Mouse (Mus musculus): ENCODE measurements at regions not wholly inside any gene's neighbourhood (a gene's known extent, or its start where the extent isn't known, plus 50 kb on each side); places are given as distances from the start of the nearest gene placed in this dataset.

DNA sequence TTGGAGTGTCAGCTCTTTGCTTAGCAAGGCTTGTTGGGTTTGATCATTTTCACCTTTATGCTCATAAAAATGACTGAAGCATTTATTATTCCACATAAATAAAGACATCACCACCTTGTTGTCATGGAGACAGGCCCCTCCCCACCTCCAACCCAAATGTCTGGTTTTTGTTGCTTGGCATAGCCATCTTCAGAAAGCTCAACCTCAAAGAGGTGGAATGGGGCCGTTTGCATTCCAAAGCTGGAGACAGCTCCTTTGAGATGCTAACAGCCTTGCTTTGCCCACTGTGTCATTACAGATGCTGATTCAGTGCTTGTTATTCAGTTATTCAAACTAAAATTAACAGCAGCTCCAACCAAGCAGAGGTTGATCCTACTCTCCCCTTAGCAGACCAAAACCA, 51.9 kb upstream of the Lgalsl start:
- in situ Hi-C loops (cut with MboI), result no loop called here

DNA sequence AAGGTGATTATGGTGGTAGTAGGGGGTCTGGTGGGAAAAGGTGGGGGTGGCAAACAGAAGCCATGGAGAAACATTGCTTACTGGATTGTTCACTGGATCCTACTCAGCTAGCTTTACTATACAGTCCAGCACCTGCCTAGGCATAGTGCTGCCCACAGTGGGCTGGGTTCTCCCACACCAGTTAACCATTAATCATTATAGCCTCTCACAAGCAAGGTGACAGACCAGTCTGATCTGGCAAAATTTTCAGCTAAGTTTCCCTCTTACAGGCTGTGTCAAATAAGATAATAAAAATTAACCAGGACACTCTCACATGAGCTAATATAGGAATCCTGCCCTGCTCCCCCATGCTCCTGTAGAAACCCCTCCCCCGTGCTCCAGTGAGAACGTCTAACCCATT, 53.1 kb upstream of the Lgalsl start:
- in situ Hi-C loops (cut with MboI), result no loop called here

DNA sequence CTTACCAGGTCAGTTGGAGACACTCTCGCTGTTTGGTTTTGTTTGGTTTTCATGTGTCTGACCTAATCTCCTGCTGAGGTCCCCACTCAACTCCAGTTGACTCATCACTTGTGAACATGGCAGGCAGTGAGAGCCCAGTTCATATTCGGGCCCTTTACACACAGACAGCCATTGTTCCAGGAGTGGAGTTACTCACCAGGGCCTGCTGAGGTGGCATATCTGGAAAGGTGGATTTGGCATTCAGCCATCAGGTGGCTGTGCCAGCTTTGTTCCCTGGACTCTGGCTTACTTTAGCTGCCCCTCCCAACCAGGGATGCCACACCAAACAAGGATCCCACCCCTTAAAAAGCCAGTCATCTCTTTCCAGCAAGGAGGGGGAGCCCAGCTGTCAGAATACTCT, 56.2 kb upstream of the Lgalsl start:
- in situ Hi-C loops (cut with MboI), result no loop called here

DNA sequence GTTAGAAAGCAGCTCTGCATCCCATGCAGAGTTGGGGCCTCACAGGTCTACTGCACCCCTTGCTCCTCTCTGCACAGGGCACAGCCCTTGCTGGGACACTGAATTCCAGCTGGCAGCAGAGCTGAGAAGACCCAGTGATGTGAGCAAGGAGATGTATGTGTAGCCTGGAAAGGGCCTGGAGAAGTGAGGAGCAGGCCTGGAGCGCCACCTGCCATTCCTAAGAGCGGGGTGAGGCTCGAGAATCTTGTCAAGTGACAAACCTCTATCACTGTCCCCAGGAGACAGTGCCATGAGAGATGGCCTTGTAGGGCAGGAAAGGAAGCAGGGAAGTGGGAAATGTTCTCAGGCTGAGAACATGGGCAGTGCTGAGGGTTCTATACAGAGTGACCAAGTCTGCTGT, 59.6 kb upstream of the Lgalsl start:
- in situ Hi-C loops (cut with MboI), result no loop called here

DNA sequence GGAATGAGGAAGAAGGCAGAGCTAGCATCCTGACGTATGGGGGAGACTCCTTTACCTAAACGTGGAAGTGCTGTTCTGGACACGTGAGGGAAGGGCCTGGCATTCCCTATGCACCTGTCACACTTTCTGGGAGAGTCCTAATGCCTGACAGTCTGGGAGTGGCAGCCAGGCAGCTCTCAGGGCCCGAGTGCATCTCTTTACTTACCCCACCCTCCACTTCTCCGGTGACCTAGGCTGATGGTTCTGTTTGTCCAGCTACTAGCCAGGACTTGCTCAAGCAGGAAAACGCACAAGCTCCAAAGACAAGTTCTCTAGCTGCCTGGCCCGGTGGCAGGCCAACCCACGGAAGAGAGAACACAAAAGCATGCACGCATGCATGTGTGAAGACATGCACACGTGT, 60.9 kb upstream of the Lgalsl start:
- in situ Hi-C loops (cut with MboI), result no loop called here

DNA sequence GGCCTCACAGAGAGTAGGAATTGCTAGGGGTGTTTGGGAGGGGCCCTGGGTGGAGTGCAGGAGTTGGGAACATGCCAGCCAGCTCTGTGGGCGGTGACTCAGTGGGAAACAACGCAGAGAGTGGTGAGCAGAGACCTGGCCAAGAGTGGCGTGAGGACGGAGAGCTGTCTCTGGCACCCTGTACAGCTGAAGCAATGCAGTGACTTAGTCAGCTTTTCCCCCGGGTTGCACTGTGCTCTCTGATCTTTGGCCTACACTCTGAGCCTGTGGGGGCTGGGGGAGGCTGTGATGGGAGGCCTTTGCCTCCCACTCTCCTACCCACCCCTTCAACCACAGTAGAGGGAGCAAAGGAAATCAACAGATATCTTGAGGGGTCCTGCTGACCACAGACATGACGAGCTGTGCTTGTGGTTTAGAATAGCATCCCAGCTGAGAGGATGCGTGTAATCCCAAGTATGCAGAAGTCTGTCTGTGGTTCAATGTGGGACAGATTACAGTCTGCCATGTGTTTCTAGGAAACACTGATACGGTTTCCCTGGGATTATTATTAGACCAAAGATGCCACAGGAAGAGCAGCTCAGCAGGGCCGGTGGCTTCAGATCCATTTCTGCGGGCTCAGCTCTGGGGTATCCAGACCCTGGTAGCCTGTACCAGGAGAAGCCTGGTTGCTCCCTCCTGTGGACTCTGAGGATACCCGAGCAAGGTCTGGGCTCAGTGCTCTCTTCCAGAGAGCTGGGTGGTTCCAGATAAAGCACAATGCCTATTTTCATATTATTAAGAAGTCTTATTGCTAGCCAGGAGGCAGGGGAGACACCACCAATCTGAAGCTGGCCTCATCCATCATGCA, 65.6 kb upstream of the Lgalsl start:
- in situ Hi-C loops (cut with MboI), result no loop called here

DNA sequence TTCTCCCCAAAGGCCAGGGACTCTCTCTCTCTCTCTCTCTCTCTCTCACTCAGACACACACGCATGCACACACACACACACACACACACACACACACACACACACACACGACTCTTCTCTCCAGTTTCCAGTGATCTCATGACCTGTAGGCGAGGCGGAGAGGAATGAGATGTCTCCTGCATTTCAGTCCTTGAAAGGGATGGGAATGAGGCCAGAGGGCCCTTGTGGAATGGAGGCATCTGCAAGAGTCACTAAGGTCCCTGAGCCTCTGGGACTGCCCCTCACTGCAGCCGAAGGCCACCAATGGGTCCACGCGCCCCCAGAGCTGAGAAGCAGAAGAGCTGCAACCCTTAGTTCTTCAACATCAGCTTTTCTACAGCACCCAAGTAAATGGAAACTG, 66.6 kb upstream of the Lgalsl start:
- in situ Hi-C loops (cut with MboI), result no loop called here

DNA sequence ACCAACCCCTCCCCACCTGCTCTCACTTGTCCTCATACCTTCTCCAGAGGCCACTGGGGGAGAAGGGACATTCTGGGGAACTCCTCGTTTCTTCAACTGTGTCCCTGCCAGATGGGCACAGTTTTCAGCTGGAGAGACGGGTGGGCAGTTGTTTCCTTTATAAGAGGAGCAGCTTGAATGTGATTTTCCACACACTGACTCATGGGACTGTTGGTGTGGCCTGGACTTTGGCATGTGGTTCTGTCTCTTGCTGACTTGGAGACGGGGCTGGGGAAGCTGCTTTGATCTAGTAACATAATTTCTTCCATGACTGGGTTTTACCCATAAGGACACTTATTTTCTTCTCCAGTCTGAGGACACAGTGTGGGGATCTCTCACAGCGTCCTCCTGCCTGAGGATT, 67.7 kb upstream of the Lgalsl start:
- in situ Hi-C loops (cut with MboI), result no loop called here

DNA sequence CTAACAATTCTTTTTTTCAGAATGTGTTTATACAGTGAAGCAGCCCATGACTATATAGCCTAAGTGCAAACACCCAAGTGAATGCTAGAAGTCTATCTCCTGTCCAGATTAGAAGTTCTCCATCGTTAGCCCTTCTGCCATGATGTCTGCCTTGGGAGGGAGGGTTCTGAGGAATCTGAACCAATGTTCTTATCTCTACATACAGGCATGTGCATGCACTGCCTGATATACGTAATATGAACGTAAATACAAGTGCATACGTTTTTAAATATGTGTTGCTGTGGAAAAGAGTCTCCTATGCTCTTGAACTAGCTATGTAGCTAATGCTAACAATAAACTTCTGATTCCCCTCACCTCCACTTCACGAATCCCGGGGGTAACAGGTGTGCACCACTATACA, 68.9 kb upstream of the Lgalsl start:
- in situ Hi-C loops (cut with MboI), result loop anchor here (25.0 kb wide), 2 partner anchors 288 to 437 kb away; no protein-coding TSS in a partner anchor

DNA sequence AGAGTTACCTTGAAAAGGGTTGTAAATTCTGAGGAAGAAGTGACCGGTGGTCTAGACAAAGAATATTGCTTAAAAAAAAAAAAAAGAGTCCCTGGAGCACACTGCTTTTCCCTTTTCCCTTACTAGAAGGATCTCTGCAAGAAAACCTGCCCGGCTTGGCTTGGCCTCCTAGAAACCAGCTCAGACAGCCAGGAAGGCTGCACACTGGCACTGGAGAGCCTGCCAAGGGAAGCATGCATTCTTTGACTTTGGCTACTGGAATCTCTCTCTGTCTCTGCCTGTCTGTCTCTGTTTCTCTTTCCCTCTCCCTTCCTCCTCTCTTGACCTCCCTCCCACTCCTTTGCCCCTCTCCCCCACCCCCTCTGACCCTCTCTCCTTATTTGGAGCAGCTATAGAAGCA, 71.1 kb upstream of the Lgalsl start:
- in situ Hi-C loops (cut with MboI), result loop anchor here (25.0 kb wide), 2 partner anchors 285 to 440 kb away; no protein-coding TSS in a partner anchor

DNA sequence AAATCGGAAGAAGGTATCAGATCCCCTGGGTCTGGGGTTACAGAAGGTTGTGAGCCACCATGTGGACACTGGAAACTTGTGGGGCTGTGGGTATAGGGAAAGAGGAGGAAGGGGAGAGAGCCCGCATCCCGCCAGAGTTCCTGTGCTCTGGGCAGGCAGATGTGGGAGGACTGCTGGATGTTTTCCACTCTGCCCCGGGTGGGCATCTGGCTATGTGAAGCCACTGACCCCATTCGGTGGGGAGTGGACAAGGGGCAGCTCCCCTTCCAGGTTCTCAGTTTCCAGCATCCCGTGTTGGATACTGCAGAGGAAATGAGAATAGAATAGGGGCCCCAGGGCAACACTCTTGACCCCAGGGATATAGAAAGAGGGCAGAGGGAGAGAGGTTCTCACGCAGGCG, 72.1 kb upstream of the Lgalsl start:
- in situ Hi-C loops (cut with MboI), result loop anchor here (25.0 kb wide), 2 partner anchors 284 to 441 kb away; no protein-coding TSS in a partner anchor

DNA sequence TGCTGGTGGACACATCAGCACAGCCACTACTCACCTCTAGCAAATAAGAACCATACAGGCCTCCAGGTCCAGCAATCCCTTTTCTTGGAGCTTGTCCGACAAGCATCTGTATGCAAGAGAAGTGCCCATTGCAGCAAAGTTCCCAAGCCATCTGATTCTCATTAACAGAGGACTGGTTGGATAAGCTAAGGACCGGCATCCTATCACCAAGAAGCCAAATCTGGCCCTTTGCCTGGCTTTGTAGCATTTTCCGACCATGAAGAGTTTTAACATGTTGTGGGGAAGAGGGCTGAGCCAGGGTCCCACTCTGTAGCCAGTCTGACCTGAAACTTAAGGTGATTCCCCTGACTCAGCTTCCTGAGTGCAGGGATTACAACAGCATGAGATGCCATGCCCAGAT, 77.1 kb upstream of the Lgalsl start:
- in situ Hi-C loops (cut with MboI), result loop anchor here (25.0 kb wide), 2 partner anchors 279 to 446 kb away; no protein-coding TSS in a partner anchor

DNA sequence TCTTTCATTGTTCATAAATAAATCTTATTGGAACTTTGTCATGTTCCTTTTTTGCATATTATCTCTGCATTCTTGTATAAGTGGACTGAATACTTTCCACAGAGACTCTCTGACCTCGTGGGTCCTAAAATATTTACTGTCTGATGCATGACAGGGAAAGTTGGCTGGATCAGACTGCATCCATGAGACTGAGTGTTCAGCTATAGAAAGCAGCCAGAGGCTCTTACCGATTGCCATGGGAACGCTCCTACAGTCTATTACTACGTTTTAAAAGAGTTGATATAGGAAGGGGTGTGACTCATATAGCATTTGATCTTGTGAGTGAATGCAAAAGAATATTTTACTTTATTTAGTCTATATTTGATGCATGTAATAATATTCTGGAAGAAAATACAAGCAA, 77.6 kb upstream of the Lgalsl start:
- in situ Hi-C loops (cut with MboI), result loop anchor here (25.0 kb wide), 2 partner anchors 279 to 446 kb away; no protein-coding TSS in a partner anchor

DNA sequence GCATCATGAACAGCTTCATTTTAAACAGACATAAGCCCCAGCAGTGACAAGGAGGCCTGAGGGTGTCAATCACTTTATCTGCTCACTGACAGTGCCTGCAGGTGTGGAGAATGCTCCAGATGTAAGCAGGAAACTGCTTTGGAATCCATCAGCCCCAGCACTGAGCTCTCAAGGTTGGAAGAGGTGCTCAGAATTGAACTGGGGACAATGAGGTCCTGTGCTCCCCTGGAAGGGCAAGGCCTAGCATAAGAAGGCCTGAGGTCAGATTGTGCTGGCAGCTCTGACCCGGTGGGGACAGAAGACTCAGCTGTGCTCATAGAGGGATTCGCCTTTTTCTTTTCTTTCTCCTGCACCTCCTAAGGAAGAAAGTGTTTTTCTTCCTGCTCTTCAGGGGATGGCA, 82.2 kb upstream of the Lgalsl start:
- in situ Hi-C loops (cut with MboI), result loop anchor here (25.0 kb wide), 2 partner anchors 274 to 451 kb away; no protein-coding TSS in a partner anchor

DNA sequence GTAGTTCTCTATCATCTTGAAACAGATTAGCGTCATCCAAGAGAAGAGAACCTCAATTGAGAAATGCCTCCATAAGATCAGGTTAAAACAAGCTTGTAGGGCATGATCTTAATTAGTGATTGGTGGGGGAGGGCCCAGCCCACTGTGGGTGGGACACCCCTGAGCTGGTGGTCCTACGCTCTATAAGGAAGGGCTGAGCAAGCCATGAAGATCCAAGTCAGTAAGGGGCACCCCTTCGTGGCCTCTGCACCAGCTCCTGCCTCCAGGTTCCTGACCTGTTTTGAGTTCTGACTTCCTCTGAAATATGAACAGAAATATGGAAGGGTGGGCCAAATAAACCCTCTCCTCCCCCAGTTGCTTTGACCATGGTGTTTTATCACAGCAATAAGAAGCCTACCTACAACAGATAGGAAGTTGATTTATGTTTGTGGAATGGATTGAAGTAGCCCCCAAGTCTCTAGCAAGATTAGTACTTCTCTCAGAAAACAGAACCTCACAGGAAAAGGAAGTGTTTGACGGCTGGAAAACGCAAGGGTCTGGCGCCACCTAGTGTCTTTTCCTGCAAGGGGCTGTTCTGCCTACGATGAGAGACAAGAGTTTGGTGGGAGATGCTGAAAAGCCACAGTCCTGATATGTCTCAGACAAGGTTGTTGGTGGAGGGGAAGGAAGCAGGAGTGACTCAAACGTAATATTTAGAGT, 82.9 kb upstream of the Lgalsl start:
- in situ Hi-C loops (cut with MboI), result loop anchor here (25.0 kb wide), 2 partner anchors 274 to 451 kb away; no protein-coding TSS in a partner anchor

DNA sequence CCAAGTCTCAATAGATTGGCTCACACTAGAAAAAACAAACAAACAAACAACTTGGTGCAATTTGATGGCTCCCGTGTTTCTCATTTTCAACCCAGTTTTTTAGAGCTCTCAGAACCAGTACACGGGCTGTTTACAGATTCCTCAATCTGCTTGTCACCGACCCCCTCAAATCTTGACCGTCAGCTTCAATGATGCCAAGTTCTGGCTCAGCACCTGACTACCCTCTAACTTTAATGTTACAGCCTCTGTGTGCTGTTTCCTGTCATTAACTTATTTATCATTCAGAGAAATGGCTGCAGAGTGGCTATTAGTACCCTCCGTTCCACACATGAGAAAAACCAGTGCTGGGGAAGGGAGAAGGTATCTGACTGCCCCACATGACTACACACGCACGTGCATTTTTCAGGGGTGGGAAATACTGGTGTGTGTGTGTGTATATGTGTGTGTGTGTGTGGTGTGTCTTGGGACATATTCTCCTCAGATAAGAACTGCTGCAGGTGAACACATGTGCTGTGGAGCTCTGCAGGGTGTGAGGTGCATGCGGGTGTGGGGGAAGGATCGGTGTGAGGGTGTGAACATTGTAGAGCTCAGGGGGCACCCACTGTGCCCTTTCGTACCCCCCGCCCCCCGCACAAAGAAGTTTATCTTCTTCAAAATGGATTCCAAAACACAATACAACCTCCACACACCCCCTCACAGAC, 83.6 kb upstream of the Lgalsl start:
- in situ Hi-C loops (cut with MboI), result loop anchor here (25.0 kb wide), 2 partner anchors 273 to 452 kb away; no protein-coding TSS in a partner anchor

DNA sequence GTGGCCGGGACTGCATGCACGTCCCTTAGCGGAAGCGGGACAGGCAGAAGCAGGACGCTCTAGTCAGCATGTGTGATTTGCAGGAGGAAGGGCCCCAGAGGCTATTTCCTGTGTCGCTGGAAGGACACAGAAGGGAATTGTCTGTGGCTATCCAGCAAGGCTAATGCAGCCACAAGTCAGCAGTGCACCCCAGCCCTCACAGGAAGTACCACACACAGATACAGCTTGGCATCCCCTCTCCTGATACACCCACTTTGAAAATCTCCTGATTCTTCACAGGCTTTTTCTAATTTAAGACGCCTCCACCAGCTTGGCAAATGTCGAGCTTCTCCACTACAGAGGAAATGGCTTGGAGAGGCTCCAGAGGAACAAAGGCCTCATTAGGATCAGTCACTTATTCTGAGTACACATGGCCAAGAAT, 84.3 kb upstream of the Lgalsl start:
- in situ Hi-C loops (cut with MboI), result loop anchor here (25.0 kb wide), 2 partner anchors 272 to 453 kb away; no protein-coding TSS in a partner anchor

DNA sequence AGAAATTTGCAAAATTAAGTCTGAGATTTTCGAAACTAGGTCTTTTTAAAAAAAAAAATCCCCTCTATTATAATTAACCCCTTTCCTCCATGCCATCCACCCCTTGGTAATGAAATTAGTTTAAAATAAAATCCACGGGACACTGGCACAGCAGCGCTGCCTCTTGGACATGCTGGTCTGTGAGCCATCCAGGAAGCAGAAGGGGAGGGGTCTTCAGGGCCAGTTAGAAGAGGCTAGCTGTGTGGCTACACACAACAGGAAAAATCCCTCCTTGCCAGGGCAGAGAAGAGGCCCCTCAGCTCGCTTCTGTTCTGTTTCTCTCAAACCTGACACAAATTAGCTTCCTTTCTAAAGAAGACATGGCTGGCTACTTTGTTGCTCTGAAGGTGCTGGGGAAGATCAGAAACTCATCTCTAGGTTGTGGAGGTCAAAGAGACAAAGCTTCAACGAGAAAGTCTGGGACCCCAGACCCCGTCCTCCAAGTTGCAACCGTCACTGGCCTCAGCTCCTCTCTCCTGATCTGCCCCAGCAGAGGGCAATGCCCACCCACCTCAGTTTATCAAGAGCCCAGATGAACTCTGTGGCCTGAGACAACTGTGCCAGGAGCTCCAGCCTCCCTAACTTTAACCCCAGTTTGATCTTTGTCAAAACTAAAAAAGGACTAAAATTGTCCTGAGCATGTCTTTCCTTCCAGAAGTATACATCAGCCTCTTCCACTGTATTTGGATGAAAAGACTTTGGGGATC, 85.0 kb upstream of the Lgalsl start:
- in situ Hi-C loops (cut with MboI), result loop anchor here (25.0 kb wide), 2 partner anchors 271 to 454 kb away; no protein-coding TSS in a partner anchor

DNA sequence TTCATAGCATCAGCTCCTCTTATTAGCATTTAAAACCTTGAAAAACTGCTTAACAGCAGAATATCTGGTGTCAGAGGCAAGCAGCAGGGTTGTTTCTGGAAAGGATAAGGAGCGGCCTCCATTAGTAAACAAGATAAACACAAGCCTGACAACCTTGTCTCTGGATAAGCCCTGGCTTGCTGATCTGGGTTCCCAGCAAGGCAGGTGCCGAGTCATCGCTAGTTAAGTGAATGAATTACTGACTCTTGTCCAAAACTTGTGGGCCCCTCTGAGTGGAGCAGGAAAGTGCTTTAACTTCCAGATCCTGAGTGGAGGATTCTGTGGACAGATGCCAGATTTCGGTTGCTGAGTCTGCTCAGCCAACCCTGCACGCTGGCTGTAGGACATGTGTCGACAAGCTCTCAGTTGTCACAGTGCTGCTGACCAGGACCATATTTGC, 85.6 kb upstream of the Lgalsl start:
- in situ Hi-C loops (cut with MboI), result loop anchor here (25.0 kb wide), 2 partner anchors 271 to 454 kb away; no protein-coding TSS in a partner anchor

DNA sequence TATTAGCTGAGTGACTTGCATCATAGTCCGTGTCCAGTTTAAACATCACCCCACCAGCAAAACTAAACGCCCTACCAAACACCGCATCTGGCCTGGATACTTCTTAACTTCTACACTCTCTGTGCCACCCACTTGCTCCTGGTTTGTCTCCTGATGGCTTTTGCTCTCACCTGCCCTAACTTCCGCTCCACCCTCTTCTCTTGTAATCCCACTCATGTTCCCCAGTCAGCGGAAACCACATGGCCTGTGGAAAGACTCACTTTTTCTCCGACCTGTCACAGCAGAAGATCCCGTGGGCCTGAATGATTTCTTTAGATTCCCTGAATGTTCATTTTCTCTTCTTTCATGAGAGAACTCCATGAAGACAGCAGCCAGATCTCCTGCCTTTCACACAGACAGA, 86.1 kb upstream of the Lgalsl start:
- in situ Hi-C loops (cut with MboI), result loop anchor here (25.0 kb wide), 2 partner anchors 270 to 455 kb away; no protein-coding TSS in a partner anchor

DNA sequence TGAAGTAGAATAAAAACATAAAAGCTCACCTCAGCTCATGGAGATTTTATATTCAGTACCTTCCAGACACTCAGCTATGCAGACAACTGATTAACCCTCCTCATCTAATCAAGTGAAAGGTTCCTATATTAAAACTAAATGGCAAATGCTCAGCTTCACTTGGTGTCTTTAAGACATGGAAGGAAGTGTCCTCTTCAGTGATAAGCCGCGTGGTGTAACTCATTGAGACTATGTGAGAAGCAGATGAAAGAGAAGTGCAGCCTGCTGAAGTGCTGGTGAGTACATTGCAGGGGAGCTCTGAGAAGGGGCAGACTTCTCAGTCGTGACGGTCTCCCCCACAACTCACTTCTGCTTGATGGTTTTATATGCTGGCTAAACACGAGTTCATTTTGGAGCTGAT, 86.6 kb upstream of the Lgalsl start:
- in situ Hi-C loops (cut with MboI), result loop anchor here (25.0 kb wide), 2 partner anchors 270 to 455 kb away; no protein-coding TSS in a partner anchor

Measured in mature B cell (primary cell).